Mouse (Mus musculus): ENCODE data around the gene Ago4. TPM values are rescaled to one million over a fixed set of nuclear protein-coding genes. Genes with fewer than 3 reads are reported as not detected.

The Ago4 gene
- polyA plus RNA-seq, 1 experiment from 2014 or later: 0.65 TPM

DNA sequence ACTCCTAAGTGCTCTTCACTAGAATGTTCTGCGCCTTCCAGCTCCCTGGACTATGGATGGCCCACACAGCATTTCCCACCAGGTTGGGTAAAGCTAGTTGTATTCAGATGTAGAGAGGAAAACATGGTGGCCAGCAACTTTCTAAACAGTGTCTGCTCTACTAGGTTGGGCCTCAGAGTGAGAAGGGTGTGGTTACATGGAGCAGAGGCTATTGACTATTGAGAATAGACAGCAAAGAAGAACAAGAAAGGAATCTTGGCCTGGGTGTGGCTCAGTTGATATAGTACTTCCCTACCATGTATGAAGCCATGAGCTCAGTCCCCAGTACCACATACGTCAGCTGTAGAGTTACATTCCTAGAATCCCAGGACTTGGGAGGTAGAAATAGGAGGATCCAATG, 24.2 kb downstream of the Ago4 start:
- no peaks in the 10 kb centered on the region for H3K4me1 ChIP-seq
- H3K27me3 ChIP-seq (ENCODE audit: insufficient read depth, poor library complexity, severe bottlenecking): no peaks in the 10 kb centered on the region
- H3K9me3 ChIP-seq: no peaks in the 10 kb centered on the region
- 93% methylated on average over 2 of the region's 2 CpGs for WGBS
- 0 out of 2 replicates have a peak, but pooled peaks cover 3% of the 10 kb centered on the region for H3K36me3 ChIP-seq
- DNase-seq (ENCODE audit: low spot score): no peak
- no peak overlapping the region for H3K4me3 ChIP-seq
- H3K27ac ChIP-seq: no peak overlapping the region

- no peak for DNase-seq (ENCODE audit: low spot score)
- Histone ChIP-seq H3K27ac (no peak overlapping the region), H3K36me3 (0 out of 2 replicates have a peak, but pooled peaks cover 3% of the 10 kb centered on the region), H3K4me1 (no peaks in the 10 kb centered on the region), H3K9me3 (no peaks in the 10 kb centered on the region), H3K27me3 (ENCODE audit: insufficient read depth, poor library complexity, severe bottlenecking) (no peaks in the 10 kb centered on the region), H3K4me3 (no peak overlapping the region)
- 72% methylated on average over 14 of the region's 14 CpGs for WGBS
Observed at GRCm38 (mm10) chr4:126508110-126508899, 25.0 kb downstream of the Ago4 start.

DNA sequence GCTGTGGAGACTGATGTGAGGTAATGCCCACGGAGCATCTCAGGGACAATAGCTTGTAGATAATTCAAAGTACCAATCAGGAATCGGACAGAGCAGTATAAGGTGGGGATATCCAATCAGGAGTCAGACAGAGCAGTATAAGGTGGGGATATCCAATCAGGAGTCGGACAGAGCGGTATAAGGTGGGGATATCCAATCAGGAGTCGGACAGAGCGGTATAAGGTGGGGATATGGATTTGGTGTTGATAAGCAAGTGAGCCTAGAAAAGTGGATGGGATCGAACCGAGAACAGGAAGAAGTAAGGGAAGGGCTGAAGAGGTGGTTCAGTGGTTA, 30.3 kb downstream of the Ago4 start:
- Histone ChIP-seq H3K36me3 (0 out of 2 replicates have a peak, but pooled peaks cover 3% of the 10 kb centered on the region), H3K9me3 (no peaks in the 10 kb centered on the region), H3K27me3 (ENCODE audit: insufficient read depth, poor library complexity, severe bottlenecking) (no peaks in the 10 kb centered on the region), H3K27ac (no peak overlapping the region), H3K4me1 (no peaks in the 10 kb centered on the region), H3K4me3 (no peak overlapping the region)
- 44% methylated on average over 8 of the region's 8 CpGs for WGBS
- no peak for DNase-seq (ENCODE audit: low spot score)

- Histone ChIP-seq H3K4me1 (no peaks in the 10 kb centered on the region), H3K36me3 (0 out of 2 replicates have a peak, but pooled peaks cover 3% of the 10 kb centered on the region), H3K27ac (no peak overlapping the region), H3K4me3 (no peak overlapping the region), H3K9me3 (no peaks in the 10 kb centered on the region), H3K27me3 (ENCODE audit: insufficient read depth, poor library complexity, severe bottlenecking) (no peaks in the 10 kb centered on the region)
- WGBS: 68% methylated on average over 6 of the region's 6 CpGs
- DNase-seq (ENCODE audit: low spot score): peak; percentile 57
Observed at GRCm38 (mm10) chr4:126502141-126502976, 30.9 kb downstream of the Ago4 start.

- no peaks in the 10 kb centered on the region for H3K9me3 ChIP-seq
- no peak for DNase-seq (ENCODE audit: low spot score)
Observed at GRCm38 (mm10) chr4:126498601-126499000, 34.7 kb downstream of the Ago4 start.

GRCm38 (mm10) chr4:126496963-126497362, 36.3 kb downstream of the Ago4 start:
- 74% methylated on average over 2 of the region's 2 CpGs for WGBS
- DNase-seq (ENCODE audit: low spot score): peak; percentile 10
- H3K27ac ChIP-seq: no peak overlapping the region

More at GRCm38 (mm10) chr4:126498601-126499000, 34.7 kb downstream of the Ago4 start:
- no peaks in the 10 kb centered on the region for H3K4me1 ChIP-seq
- 60% methylated on average over 1 of the region's 1 CpGs for WGBS
- no peaks in the 10 kb centered on the region for H3K27me3 ChIP-seq (ENCODE audit: insufficient read depth, poor library complexity, severe bottlenecking)
- H3K4me3 ChIP-seq: no peak overlapping the region
- no peaks in the 10 kb centered on the region for H3K36me3 ChIP-seq
- no peak overlapping the region for H3K27ac ChIP-seq

DNA sequence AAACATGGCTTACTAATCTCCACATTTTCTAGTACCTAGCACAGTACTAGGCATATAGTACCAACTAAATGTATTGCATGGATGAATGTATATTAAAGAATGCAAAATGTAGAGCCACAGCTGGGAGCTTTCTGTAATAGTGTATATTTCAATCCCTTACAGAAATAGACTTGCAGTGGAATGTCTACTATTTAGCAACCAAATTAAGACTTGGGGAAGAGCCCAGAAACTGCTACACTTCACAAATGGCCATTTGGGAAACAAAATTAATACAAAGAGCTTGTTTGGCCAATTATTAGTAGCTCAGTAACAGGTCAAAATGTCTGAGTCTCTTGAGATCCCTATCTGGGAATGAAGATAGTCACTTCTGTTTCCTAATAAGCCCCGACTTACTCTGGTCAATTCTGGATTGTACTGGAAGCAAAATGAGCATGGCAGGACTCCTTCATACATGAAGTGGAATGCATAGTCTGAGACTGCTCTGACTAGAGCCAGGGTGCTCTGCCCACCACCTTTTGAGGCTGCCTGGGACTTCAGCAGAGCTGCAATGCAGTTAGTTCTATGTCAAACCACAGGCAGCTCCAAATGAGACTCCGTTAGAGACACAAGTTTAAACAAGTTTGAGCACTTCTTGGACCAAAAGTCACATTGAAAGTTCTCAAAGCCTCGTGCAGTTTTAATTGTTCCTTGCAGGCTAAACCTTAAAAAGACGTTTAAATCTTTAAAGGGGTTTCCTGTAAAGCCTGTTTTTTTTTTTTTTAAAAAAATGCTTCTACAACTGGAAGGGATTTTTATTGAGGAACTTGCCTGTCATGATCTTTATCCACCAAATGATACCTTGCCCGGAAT, 37.1 kb downstream of the Ago4 start:
- 73% methylated on average over 5 of the region's 5 CpGs for WGBS
- no peak overlapping the region for H3K4me3 ChIP-seq
- H3K4me1 ChIP-seq: no peaks in the 10 kb centered on the region
- DNase-seq (ENCODE audit: low spot score): no peak
- H3K27me3 ChIP-seq (ENCODE audit: insufficient read depth, poor library complexity, severe bottlenecking): no peaks in the 10 kb centered on the region
- no peaks in the 10 kb centered on the region for H3K9me3 ChIP-seq
- H3K27ac ChIP-seq: no peak overlapping the region
- no peaks in the 10 kb centered on the region for H3K36me3 ChIP-seq

More at GRCm38 (mm10) chr4:126496963-126497362, 36.3 kb downstream of the Ago4 start:
- H3K4me1 ChIP-seq: no peaks in the 10 kb centered on the region
- H3K4me3 ChIP-seq: no peak overlapping the region
- H3K9me3 ChIP-seq: no peaks in the 10 kb centered on the region
- H3K36me3 ChIP-seq: no peaks in the 10 kb centered on the region
- H3K27me3 ChIP-seq (ENCODE audit: insufficient read depth, poor library complexity, severe bottlenecking): no peaks in the 10 kb centered on the region

DNA sequence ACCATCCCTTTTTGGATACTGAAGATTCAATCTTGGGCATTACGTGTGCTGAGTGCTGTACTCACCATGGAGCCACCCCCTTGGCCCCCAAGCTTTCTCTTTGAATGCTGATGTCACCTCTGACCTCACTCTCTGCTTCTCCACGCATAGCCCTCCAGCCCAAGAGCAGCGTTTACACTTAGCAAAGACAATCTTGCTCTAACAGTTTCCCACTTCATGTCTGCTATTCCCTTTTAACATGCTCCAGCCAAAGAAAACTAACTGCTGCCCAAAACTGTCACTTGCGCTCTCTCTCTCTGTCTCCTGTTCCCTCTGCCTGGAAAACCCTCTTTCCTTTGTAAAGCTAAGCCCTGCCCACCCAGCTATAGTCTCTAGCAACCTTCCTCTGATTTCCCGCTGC, 37.8 kb downstream of the Ago4 start:
- H3K4me3 ChIP-seq: no peak overlapping the region
- DNase-seq (ENCODE audit: low spot score): no peak
- no peaks in the 10 kb centered on the region for H3K9me3 ChIP-seq
- H3K27me3 ChIP-seq (ENCODE audit: insufficient read depth, poor library complexity, severe bottlenecking): no peaks in the 10 kb centered on the region
- no peaks in the 10 kb centered on the region for H3K36me3 ChIP-seq
- 57% methylated on average over 5 of the region's 5 CpGs for WGBS
- H3K27ac ChIP-seq: no peak overlapping the region
- no peaks in the 10 kb centered on the region for H3K4me1 ChIP-seq

- H3K27ac ChIP-seq: no peak overlapping the region
- H3K4me3 ChIP-seq: no peak overlapping the region
- H3K27me3 ChIP-seq (ENCODE audit: insufficient read depth, poor library complexity, severe bottlenecking): no peaks in the 10 kb centered on the region
- H3K9me3 ChIP-seq: no peaks in the 10 kb centered on the region
- WGBS: 70% methylated on average over 4 of the region's 4 CpGs
- DNase-seq (ENCODE audit: low spot score): no peak
- no peaks in the 10 kb centered on the region for H3K36me3 ChIP-seq
- H3K4me1 ChIP-seq: no peaks in the 10 kb centered on the region
Observed at GRCm38 (mm10) chr4:126493416-126493815, 39.9 kb downstream of the Ago4 start.

DNA sequence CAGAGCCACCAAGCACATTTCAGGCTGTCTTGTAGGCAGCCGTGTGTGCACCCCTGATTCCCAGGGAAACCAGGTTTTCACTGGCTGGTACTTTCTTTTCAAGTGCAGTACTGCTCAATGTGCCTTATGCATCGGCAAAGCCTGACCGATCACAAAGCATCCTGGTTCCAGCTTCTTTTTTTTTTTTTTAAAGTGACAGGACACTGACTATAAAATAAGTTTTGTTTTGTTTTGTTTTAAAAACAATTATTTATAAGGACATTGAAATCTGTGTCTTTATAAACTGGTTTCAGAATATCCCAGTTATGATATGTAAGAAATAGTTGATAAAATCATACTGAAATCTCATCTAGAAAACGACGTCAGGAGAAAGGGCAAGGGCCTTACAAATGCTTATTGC, 41.3 kb downstream of the Ago4 start:
- 73% methylated on average over 5 of the region's 5 CpGs for WGBS
- no peak for DNase-seq (ENCODE audit: low spot score)

DNA sequence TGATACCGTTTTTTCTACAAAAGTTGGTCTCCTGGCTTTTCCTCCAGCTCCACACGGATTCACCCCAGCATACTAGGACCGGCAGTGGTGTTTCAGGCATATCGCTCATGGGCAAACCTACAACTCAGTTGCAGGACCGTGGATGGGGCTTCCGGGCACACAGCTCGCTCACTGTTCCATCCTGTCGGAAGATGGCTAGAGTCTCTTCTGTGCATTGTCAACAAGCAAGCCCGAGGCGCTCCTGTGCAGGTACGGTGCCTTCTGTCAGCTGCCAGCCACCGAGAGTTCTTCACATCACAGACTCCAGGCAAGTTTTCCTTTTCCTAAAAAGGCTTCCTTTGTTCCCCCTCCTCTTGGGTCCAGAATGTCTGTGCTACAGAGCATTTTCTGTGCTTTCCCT, 42.5 kb downstream of the Ago4 start:
- Histone ChIP-seq H3K36me3 (no peaks in the 10 kb centered on the region), H3K27ac (no peak overlapping the region), H3K4me3 (no peak overlapping the region), H3K9me3 (no peaks in the 10 kb centered on the region), H3K27me3 (ENCODE audit: insufficient read depth, poor library complexity, severe bottlenecking) (no peaks in the 10 kb centered on the region), H3K4me1 (no peaks in the 10 kb centered on the region)
- no peak for DNase-seq (ENCODE audit: low spot score)
- 81% methylated on average over 12 of the region's 12 CpGs for WGBS

More for the DNA sequence above, 41.3 kb downstream of the Ago4 start:
- H3K27me3 ChIP-seq (ENCODE audit: insufficient read depth, poor library complexity, severe bottlenecking): no peaks in the 10 kb centered on the region
- no peaks in the 10 kb centered on the region for H3K9me3 ChIP-seq
- no peaks in the 10 kb centered on the region for H3K36me3 ChIP-seq
- H3K27ac ChIP-seq: no peak overlapping the region
- no peak overlapping the region for H3K4me3 ChIP-seq
- H3K4me1 ChIP-seq: no peaks in the 10 kb centered on the region

DNA sequence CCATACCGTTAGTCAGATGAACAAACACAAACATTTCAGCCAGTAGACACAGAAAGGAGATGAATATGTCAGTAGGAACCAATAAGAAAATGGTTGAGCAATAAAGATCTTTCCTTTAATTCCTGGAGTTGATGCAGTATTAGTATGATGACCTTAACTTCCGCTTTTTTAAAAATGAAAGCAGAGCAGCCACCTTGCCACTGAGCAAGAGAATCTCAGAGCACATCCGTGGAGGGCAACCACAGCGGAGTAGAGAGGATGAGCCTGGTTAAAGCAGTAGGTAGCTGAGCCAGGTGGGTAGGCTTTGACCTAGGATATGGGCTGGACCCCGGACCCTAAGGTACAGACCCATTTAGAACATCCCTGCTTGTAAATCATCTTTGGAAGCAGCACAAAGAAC, 43.5 kb downstream of the Ago4 start:
- H3K27me3 ChIP-seq (ENCODE audit: insufficient read depth, poor library complexity, severe bottlenecking): no peaks in the 10 kb centered on the region
- H3K9me3 ChIP-seq: no peaks in the 10 kb centered on the region
- H3K36me3 ChIP-seq: no peaks in the 10 kb centered on the region
- no peak overlapping the region for H3K4me3 ChIP-seq
- H3K27ac ChIP-seq: no peak overlapping the region
- no peak for DNase-seq (ENCODE audit: low spot score)
- 83% methylated on average over 5 of the region's 5 CpGs for WGBS
- no peaks in the 10 kb centered on the region for H3K4me1 ChIP-seq
